Mouse (Mus musculus) limb, embryonic 13.5 days (tissue): ENCODE measurements at regions not wholly inside any gene's neighbourhood (a gene's known extent, or its start where the extent isn't known, plus 50 kb on each side); places are given as distances from the start of the nearest gene placed in this dataset.
A peak's percentile ranks its signal among the peaks of the same experiment; 100 is the strongest.

ENCODE experiments used
- ATAC-seq: fragments of 200-750 bp; cut with Nextera tagmentation; 2 replicates; pipeline ENCODE4 v1.8.0; 2017; ENCODE audit warnings: low read depth, moderate number of reproducible peaks, moderate TSS enrichment; ENCODE audit not compliant: low FRiP score
- H3K27ac ChIP-seq: fragments of 300-500 bp; sonication (generic); 2 replicates; pipeline ENCODE4 v1.5.1; 2015; ENCODE audit warnings: inconsistent platforms, mild to moderate bottlenecking, moderate library complexity
- H3K27me3 ChIP-seq: fragments of 300-500 bp; sonication (generic); 2 replicates; pipeline ENCODE4 v1.6.1; 2015; ENCODE audit warnings: mild to moderate bottlenecking, inconsistent platforms
- H3K36me3 ChIP-seq: fragments of 300-500 bp; sonication (generic); 2 replicates; pipeline ENCODE4 v1.6.1; 2015; ENCODE audit warnings: inconsistent platforms, mild to moderate bottlenecking, moderate library complexity
- H3K4me1 ChIP-seq: fragments of 300-500 bp; sonication (generic); 2 replicates; pipeline ENCODE4 v1.6.1; 2015; ENCODE audit warnings: inconsistent platforms
- H3K4me2 ChIP-seq: fragments of 300-500 bp; sonication (generic); replicated peaks from 2 replicates; pipeline ENCODE4 v1.6.1; 2015; ENCODE audit warnings: inconsistent platforms, mild to moderate bottlenecking, moderate library complexity
- H3K4me3 ChIP-seq: fragments of 300-500 bp; sonication (generic); 2 replicates; pipeline ENCODE4 v1.5.1; 2015; ENCODE audit warnings: moderate library complexity, mild to moderate bottlenecking, inconsistent platforms
- H3K9ac ChIP-seq: fragments of 300-500 bp; sonication (generic); 2 replicates; pipeline ENCODE4 v1.6.1; 2015; ENCODE audit warnings: mild to moderate bottlenecking, inconsistent platforms
- H3K9me3 ChIP-seq: fragments of 300-500 bp; sonication (generic); 2 replicates; pipeline ENCODE4 v1.6.1; 2016; ENCODE audit warnings: inconsistent platforms
- WGBS: fragments of 180-500 bp; shearing (Covaris S2); methylation state at CpG from one replicate; pipeline ENCODE4 v1.1.7; 2015; 5-methylcytosine and 5-hydroxymethylcytosine counted together

GRCm38 (mm10) chr1:120762921-120763595 is 160.8 kb downstream of the En1 start:
- no peak overlapping the region for H3K9ac ChIP-seq
- H3K9me3 ChIP-seq, result no peaks in the 10 kb centered on the region
- H3K27ac ChIP-seq, result no peak overlapping the region
- no peak overlapping the region for H3K4me3 ChIP-seq
- H3K4me1 ChIP-seq, result peaks cover 31% of the 10 kb centered on the region
- no peak for ATAC-seq
- no peaks in the 10 kb centered on the region for H3K36me3 ChIP-seq
- no peaks in the 10 kb centered on the region for H3K27me3 ChIP-seq
- WGBS, result 52% methylated on average over 4 of the region's 4 CpGs
- H3K4me2 ChIP-seq, result no peak overlapping the region

DNA sequence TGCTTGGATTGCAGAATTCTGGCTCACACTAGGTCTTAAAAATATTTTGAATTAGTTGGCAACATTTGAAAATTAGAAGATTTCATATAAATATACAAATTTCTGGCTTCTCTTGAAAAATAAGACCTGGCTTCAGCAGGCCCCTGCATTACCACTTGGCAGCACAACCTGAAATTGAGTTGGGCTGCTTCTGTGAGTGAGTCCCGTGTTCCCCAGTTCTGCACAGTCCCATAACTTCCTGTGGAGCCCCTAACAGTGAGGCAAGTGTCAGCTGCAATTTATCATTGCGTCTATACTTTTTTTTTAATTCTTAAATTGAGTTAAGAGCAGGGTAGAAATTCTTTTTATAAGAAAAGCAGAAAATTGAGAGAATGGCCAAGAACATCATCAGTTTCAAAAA is 164.8 kb downstream of the En1 start:
- Histone ChIP-seq H3K4me2 (no peak overlapping the region), H3K9ac (no peak overlapping the region), H3K27me3 (no peaks in the 10 kb centered on the region), H3K27ac (no peak overlapping the region), H3K4me1 (peaks cover 10% of the 10 kb centered on the region), H3K9me3 (no peaks in the 10 kb centered on the region), H3K36me3 (no peaks in the 10 kb centered on the region), H3K4me3 (no peak overlapping the region)
- WGBS, result 51% methylated on average over 2 of the region's 2 CpGs
- ATAC-seq, result peak; percentile 83; the same call in 1 of the 2 replicates

- peak; percentile 70; the same call in 1 of the 2 replicates for ATAC-seq
- Histone ChIP-seq H3K36me3 (no peaks in the 10 kb centered on the region), H3K27me3 (no peaks in the 10 kb centered on the region), H3K4me3 (no peak overlapping the region), H3K4me2 (no peak overlapping the region), H3K4me1 (peaks cover 10% of the 10 kb centered on the region), H3K27ac (no peak overlapping the region), H3K9ac (no peak overlapping the region), H3K9me3 (no peaks in the 10 kb centered on the region)
- 14% methylated on average over 2 of the region's 2 CpGs for WGBS
Measured at GRCm38 (mm10) chr1:120771269-120771668, 169.1 kb downstream of the En1 start.

GRCm38 (mm10) chr1:120776906-120777305 is 174.7 kb downstream of the En1 start:
- Histone ChIP-seq H3K9ac (no peak overlapping the region), H3K27ac (no peak overlapping the region), H3K4me2 (no peak overlapping the region), H3K27me3 (no peaks in the 10 kb centered on the region), H3K36me3 (no peaks in the 10 kb centered on the region), H3K4me1 (no peaks in the 10 kb centered on the region), H3K4me3 (no peak overlapping the region), H3K9me3 (no peaks in the 10 kb centered on the region)
- 69% methylated on average over 2 of the region's 2 CpGs for WGBS
- ATAC-seq, result no peak

DNA sequence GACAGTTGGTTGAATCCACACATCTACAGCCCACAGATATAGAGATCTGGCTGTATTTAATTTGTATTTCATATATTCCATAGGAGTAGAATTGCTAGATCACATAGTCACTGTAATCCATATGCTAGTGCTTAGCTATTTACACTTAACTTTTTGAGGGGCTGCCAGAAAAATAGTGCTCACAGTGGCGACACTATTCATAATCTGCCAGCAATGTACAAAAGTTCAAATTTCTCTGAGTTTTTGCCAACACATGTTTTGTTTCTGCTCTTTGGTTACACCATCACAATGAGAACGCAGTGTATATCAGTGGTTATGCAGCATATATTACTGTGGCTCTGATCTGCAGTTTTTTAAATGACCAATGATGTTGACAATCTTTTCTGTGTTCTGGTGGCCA is 175.2 kb downstream of the En1 start:
- H3K9ac ChIP-seq, result no peak overlapping the region
- ATAC-seq, result no peak
- H3K27me3 ChIP-seq, result no peaks in the 10 kb centered on the region
- H3K36me3 ChIP-seq, result no peaks in the 10 kb centered on the region
- no peaks in the 10 kb centered on the region for H3K9me3 ChIP-seq
- WGBS, result 66% methylated on average over 2 of the region's 2 CpGs
- H3K4me1 ChIP-seq, result no peaks in the 10 kb centered on the region
- H3K4me3 ChIP-seq, result no peak overlapping the region
- H3K4me2 ChIP-seq, result no peak overlapping the region
- H3K27ac ChIP-seq, result no peak overlapping the region

- no peaks in the 10 kb centered on the region for H3K9me3 ChIP-seq
- ATAC-seq, result peak; percentile 67; the same call in 1 of the 2 replicates
- H3K27me3 ChIP-seq, result 0 out of 2 replicates have a peak, but pooled peaks cover under 1% of the 10 kb centered on the region
- no peak overlapping the region for H3K27ac ChIP-seq
- no peaks in the 10 kb centered on the region for H3K36me3 ChIP-seq
- WGBS, result 40% methylated on average over 14 of the region's 14 CpGs
- no peak overlapping the region for H3K9ac ChIP-seq
- peak overlapping the region; percentile 30; the same call in 1 of the 2 replicates for H3K4me2 ChIP-seq
- H3K4me3 ChIP-seq, result no peak overlapping the region
- H3K4me1 ChIP-seq, result no peaks in the 10 kb centered on the region
Measured at GRCm38 (mm10) chr1:120795245-120795644, 193.0 kb downstream of the En1 start.

DNA sequence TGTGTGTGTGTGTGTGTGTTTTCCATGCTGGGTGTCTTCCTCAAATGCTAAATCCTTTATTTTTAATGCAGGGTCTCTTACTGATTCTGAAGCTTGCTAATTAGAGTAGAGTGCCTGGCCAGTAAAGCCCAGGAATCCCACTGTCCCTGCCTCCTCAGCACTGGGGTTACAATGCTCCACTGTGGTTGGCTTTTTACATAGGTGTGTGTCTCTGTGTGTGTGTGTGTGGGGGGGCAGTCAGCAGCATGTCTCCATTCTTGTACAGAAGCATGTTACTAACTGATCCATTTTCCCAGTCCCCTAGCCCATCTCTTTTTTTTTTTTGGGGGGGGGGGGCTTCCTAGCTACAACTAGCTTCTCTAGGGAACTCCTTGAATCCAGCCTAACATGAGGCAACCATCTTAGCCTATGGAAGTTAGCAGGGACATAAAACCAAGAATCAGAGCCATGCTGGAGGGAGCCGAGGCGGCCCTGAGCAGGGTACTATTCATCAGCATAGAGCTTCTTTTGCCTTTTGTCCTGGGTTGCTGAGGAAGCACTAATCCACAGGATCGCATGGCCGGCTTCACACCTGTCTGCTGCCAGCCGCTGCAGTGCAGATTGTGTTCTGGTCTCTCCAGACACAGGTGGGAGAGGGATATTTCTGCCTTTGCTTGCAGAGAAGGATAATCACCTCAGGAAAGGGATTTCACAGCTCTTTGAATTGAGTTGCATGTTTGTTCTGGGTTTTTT is 199.2 kb downstream of the En1 start:
- Histone ChIP-seq H3K27me3 (peaks cover 10% of the 10 kb centered on the region; the same call in 1 of the 2 replicates), H3K4me2 (no peak overlapping the region), H3K4me3 (no peak overlapping the region), H3K4me1 (no peaks in the 10 kb centered on the region), H3K9ac (no peak overlapping the region), H3K9me3 (no peaks in the 10 kb centered on the region), H3K27ac (no peak overlapping the region), H3K36me3 (no peaks in the 10 kb centered on the region)
- 34% methylated on average over 5 of the region's 5 CpGs for WGBS
- no peak for ATAC-seq

DNA sequence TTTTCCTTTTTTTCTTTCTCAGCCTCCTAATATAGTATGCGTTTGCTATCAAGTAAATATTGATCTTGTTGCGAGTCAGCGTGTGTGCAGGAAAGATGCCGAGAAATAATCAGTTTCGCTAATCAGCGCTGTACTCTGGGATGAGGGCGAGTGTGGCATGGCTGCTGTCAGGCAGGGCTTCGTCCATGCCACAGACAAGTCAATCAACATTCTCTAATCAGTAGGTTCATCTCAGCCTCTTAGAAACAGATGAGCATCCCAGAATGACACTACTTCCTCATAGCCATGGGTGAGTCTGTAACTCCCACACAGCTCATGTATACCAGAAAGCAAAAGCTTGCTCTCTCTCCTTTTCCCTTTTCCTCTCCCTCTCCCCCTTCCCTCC is 199.8 kb downstream of the En1 start:
- no peak for ATAC-seq
- H3K4me3 ChIP-seq, result no peak overlapping the region
- WGBS, result 80% methylated on average over 8 of the region's 8 CpGs
- no peak overlapping the region for H3K4me2 ChIP-seq
- peaks cover 10% of the 10 kb centered on the region; the same call in 1 of the 2 replicates for H3K27me3 ChIP-seq
- H3K36me3 ChIP-seq, result no peaks in the 10 kb centered on the region
- no peak overlapping the region for H3K9ac ChIP-seq
- H3K4me1 ChIP-seq, result no peaks in the 10 kb centered on the region
- no peak overlapping the region for H3K27ac ChIP-seq
- no peaks in the 10 kb centered on the region for H3K9me3 ChIP-seq

DNA sequence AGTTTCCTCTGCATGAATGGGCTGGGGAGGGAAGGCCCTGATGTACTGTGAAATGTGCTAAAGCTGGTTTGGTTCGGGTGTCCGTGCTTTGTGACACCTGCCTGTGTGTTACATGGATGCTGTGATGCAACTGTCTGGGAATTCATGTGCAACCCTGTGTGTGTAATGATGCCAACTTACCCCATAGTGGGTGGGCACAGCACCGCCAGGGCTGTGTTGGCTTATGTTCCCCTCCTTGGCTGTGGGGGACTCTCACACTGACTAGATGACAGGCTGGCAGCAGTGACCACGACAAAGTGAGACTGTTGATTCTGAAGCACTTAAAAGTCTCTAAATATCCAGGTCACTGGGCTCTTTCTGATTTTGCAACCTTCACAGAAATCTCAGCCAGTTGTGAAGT is 212.2 kb downstream of the En1 start:
- ATAC-seq, result no peak
- H3K4me1 ChIP-seq, result no peaks in the 10 kb centered on the region
- no peak overlapping the region for H3K4me2 ChIP-seq
- no peak overlapping the region for H3K4me3 ChIP-seq
- no peak overlapping the region for H3K9ac ChIP-seq
- H3K36me3 ChIP-seq, result no peaks in the 10 kb centered on the region
- H3K27me3 ChIP-seq, result peaks cover 3% of the 10 kb centered on the region; the same call in 1 of the 2 replicates
- WGBS, result 81% methylated on average over 4 of the region's 4 CpGs
- no peak overlapping the region for H3K27ac ChIP-seq
- H3K9me3 ChIP-seq, result no peaks in the 10 kb centered on the region; the same call in 1 of the 2 replicates

GRCm38 (mm10) chr1:120816237-120816820 is 214.1 kb downstream of the En1 start:
- no peak overlapping the region for H3K4me3 ChIP-seq
- no peak for ATAC-seq
- H3K9ac ChIP-seq, result no peak overlapping the region
- H3K27ac ChIP-seq, result no peak overlapping the region
- H3K4me2 ChIP-seq, result no peak overlapping the region
- H3K27me3 ChIP-seq, result peaks cover 3% of the 10 kb centered on the region; the same call in 1 of the 2 replicates
- H3K4me1 ChIP-seq, result no peaks in the 10 kb centered on the region
- 67% methylated on average over 5 of the region's 5 CpGs for WGBS
- H3K36me3 ChIP-seq, result no peaks in the 10 kb centered on the region
- peaks cover 4% of the 10 kb centered on the region for H3K9me3 ChIP-seq

DNA sequence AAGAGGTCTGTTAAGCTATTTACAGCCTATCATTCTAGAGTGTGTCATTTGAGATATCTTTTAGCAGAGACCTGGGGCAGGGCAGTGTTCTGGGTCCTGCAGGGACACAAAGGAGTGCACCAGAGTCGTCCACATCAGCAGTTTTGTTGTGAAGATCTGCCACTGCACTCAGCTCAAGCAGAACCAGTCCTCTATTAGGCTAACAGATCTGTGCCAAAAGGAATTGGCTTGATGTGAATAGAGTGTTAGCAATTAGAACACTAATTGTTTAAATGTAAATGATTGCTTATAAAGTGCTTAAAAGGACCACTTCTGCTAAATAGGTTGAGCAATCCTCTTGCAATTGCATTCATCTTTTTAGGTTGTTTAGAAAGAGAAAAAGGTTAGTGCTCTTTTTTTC is 215.3 kb downstream of the En1 start:
- no peak for ATAC-seq
- H3K4me1 ChIP-seq, result no peaks in the 10 kb centered on the region
- H3K36me3 ChIP-seq, result no peaks in the 10 kb centered on the region
- WGBS, result 6% methylated on average over 1 of the region's 1 CpGs
- no peak overlapping the region for H3K27ac ChIP-seq
- H3K9me3 ChIP-seq, result peaks cover 4% of the 10 kb centered on the region
- no peak overlapping the region for H3K9ac ChIP-seq
- no peak overlapping the region for H3K4me3 ChIP-seq
- peaks cover 3% of the 10 kb centered on the region; the same call in 1 of the 2 replicates for H3K27me3 ChIP-seq
- no peak overlapping the region for H3K4me2 ChIP-seq

DNA sequence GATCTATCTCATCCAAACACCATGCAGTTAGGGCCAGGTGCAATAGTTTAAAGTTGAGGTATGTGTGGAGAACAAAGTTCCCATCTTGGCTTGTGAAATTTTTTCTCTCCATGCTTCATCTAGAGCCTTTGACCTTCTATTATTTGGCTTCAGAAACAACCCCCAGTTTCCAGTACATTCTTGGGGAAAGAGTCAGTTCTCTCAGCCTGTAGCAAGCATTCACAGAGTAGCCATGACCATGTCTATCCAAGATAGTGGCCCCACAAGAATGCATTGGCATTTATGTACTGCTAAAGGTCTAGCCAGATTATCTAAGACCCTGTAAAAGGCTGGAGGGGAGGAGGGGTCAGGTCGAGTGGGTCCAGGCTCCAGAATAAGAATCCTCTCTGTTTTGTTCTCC is 229.8 kb downstream of the En1 start:
- Histone ChIP-seq H3K4me2 (no peak overlapping the region), H3K4me1 (no peaks in the 10 kb centered on the region), H3K36me3 (no peaks in the 10 kb centered on the region), H3K27ac (no peak overlapping the region), H3K4me3 (no peak overlapping the region), H3K9ac (no peak overlapping the region), H3K9me3 (no peaks in the 10 kb centered on the region), H3K27me3 (no peaks in the 10 kb centered on the region)
- ATAC-seq, result no peak
- 71% methylated on average over 1 of the region's 1 CpGs for WGBS
